Mouse (Mus musculus): ENCODE measurements around the gene Acss1. TPM values are rescaled to one million over a fixed set of nuclear protein-coding genes. Genes with fewer than 3 reads are reported as not detected.
A peak's percentile ranks its signal among the peaks of the same experiment; 100 is the strongest.

The Acss1 gene
- polyA plus RNA-seq, 2 experiments: 5.5 to 5.6 TPM

- peak within 1 kb of the TSS; percentile 39 for H3K4me3 ChIP-seq (replicated peaks; ENCODE audit: low read length)
- H3K36me3 ChIP-seq (ENCODE audit: control insufficient read depth, insufficient read depth, low read length): no peaks in the 10 kb centered on the region
- no peak for ATAC-seq (ENCODE audit: low FRiP score, low read depth)
- H3K27me3 ChIP-seq (ENCODE audit: control insufficient read depth, insufficient read depth, low read length): peaks cover 57% of the 10 kb centered on the region
- TF ChIP-seq POLR2A (IDR thresholded peaks at IDR 0.05; ENCODE audit: borderline replicate concordance, extremely low read depth, insufficient read depth, insufficient read length): no peak
- H3K4me1 ChIP-seq (ENCODE audit: control insufficient read depth, insufficient read depth, low read length): peaks cover 6% of the 10 kb centered on the region; the same call in 1 of the 2 replicates
- peak within 1 kb of the TSS; percentile 63 for H3K4me2 ChIP-seq (replicated peaks; ENCODE audit: low read depth, low read length, severe bottlenecking)
- DNase-seq (ENCODE audit: low spot score): no peak
- 0 out of 2 replicates have a peak within 1 kb of the TSS, but pooled peaks have one; percentile 17 for H3K9ac ChIP-seq (ENCODE audit: low read depth, low read length, severe bottlenecking)
- 48% methylated on average over 16 of the region's 16 CpGs for WGBS
- H3K27ac ChIP-seq (replicated peaks; ENCODE audit: low read depth, low read length): no peak within 1 kb of the TSS
- no peaks in the 10 kb centered on the region for H3K9me3 ChIP-seq (ENCODE audit: control insufficient read depth, low read length)
These were observed 21.0 kb upstream of the Acss1 start, which contains the start of gene Vsx1 for GRCm38 (mm10) chr2:150689223-150689800. Gene Vsx1, minus strand, starts transcription at chr2:150689360.

GRCm38 (mm10) chr2:150688541-150689186, 20.4 kb upstream of the Acss1 start:
- DNase-seq (ENCODE audit: low spot score) (peak; percentile 16), ATAC-seq (ENCODE audit: low FRiP score, low read depth) (0 out of 2 replicates have a peak, but pooled peaks have one; percentile 39)
- Histone ChIP-seq H3K9me3 (ENCODE audit: control insufficient read depth, low read length) (no peaks in the 10 kb centered on the region), H3K27me3 (ENCODE audit: control insufficient read depth, insufficient read depth, low read length) (peaks cover 57% of the 10 kb centered on the region), H3K9ac (ENCODE audit: low read depth, low read length, severe bottlenecking) (0 out of 2 replicates have a peak overlapping the region, but pooled peaks have one; percentile 17), H3K36me3 (ENCODE audit: control insufficient read depth, insufficient read depth, low read length) (no peaks in the 10 kb centered on the region), H3K4me1 (ENCODE audit: control insufficient read depth, insufficient read depth, low read length) (peaks cover 6% of the 10 kb centered on the region; the same call in 1 of the 2 replicates), H3K4me2 (replicated peaks; ENCODE audit: low read depth, low read length, severe bottlenecking) (peak overlapping the region; percentile 63), H3K4me3 (replicated peaks; ENCODE audit: low read length) (peak overlapping the region; percentile 39), H3K27ac (replicated peaks; ENCODE audit: low read depth, low read length) (no peak overlapping the region)
- 1% methylated on average over 32 of the region's 44 CpGs for WGBS
- TF ChIP-seq POLR2A (IDR thresholded peaks at IDR 0.05; ENCODE audit: borderline replicate concordance, extremely low read depth, insufficient read depth, insufficient read length): no peak

- peaks cover 57% of the 10 kb centered on the region for H3K27me3 ChIP-seq (ENCODE audit: control insufficient read depth, insufficient read depth, low read length)
- ATAC-seq (ENCODE audit: low FRiP score, low read depth) (no peak), DNase-seq (ENCODE audit: low spot score) (no peak)
- H3K9ac ChIP-seq (ENCODE audit: low read depth, low read length, severe bottlenecking): 0 out of 2 replicates have a peak overlapping the region, but pooled peaks have one; percentile 17
- no peak for TF ChIP-seq POLR2A (IDR thresholded peaks at IDR 0.05; ENCODE audit: borderline replicate concordance, extremely low read depth, insufficient read depth, insufficient read length)
- no peaks in the 10 kb centered on the region for H3K36me3 ChIP-seq (ENCODE audit: control insufficient read depth, insufficient read depth, low read length)
- WGBS: 3% methylated on average over 23 of the region's 23 CpGs
- peak overlapping the region; percentile 63 for H3K4me2 ChIP-seq (replicated peaks; ENCODE audit: low read depth, low read length, severe bottlenecking)
- H3K4me1 ChIP-seq (ENCODE audit: control insufficient read depth, insufficient read depth, low read length): peaks cover 6% of the 10 kb centered on the region; the same call in 1 of the 2 replicates
- H3K27ac ChIP-seq (replicated peaks; ENCODE audit: low read depth, low read length): no peak overlapping the region
- H3K9me3 ChIP-seq (ENCODE audit: control insufficient read depth, low read length): no peaks in the 10 kb centered on the region
- peak overlapping the region; percentile 39 for H3K4me3 ChIP-seq (replicated peaks; ENCODE audit: low read length)
These were observed 19.7 kb upstream of the Acss1 start for GRCm38 (mm10) chr2:150687871-150688540.

- no peak for TF ChIP-seq POLR2A (IDR thresholded peaks at IDR 0.05; ENCODE audit: borderline replicate concordance, extremely low read depth, insufficient read depth, insufficient read length)
- H3K27me3 ChIP-seq (ENCODE audit: control insufficient read depth, insufficient read depth, low read length): peaks cover 39% of the 10 kb centered on the region
- H3K4me1 ChIP-seq (ENCODE audit: control insufficient read depth, insufficient read depth, low read length): peaks cover 6% of the 10 kb centered on the region; the same call in 1 of the 2 replicates
- no peak overlapping the region for H3K4me2 ChIP-seq (replicated peaks; ENCODE audit: low read depth, low read length, severe bottlenecking)
- H3K9me3 ChIP-seq (ENCODE audit: control insufficient read depth, low read length): no peaks in the 10 kb centered on the region
- ATAC-seq (ENCODE audit: low FRiP score, low read depth) (no peak), DNase-seq (ENCODE audit: low spot score) (no peak)
- H3K27ac ChIP-seq (replicated peaks; ENCODE audit: low read depth, low read length): no peak overlapping the region
- H3K4me3 ChIP-seq (replicated peaks; ENCODE audit: low read length): no peak overlapping the region
- WGBS: 90% methylated on average over 9 of the region's 9 CpGs
- no peaks in the 10 kb centered on the region for H3K36me3 ChIP-seq (ENCODE audit: control insufficient read depth, insufficient read depth, low read length)
- no peak overlapping the region for H3K9ac ChIP-seq (ENCODE audit: low read depth, low read length, severe bottlenecking)
These were observed 17.1 kb upstream of the Acss1 start for GRCm38 (mm10) chr2:150685389-150685788.

- Histone ChIP-seq H3K4me1 (ENCODE audit: control insufficient read depth, insufficient read depth, low read length) (peaks cover 6% of the 10 kb centered on the region; the same call in 1 of the 2 replicates), H3K36me3 (ENCODE audit: control insufficient read depth, insufficient read depth, low read length) (no peaks in the 10 kb centered on the region), H3K4me3 (replicated peaks; ENCODE audit: low read length) (no peak overlapping the region), H3K4me2 (replicated peaks; ENCODE audit: low read depth, low read length, severe bottlenecking) (no peak overlapping the region), H3K9ac (ENCODE audit: low read depth, low read length, severe bottlenecking) (no peak overlapping the region), H3K27ac (replicated peaks; ENCODE audit: low read depth, low read length) (no peak overlapping the region), H3K9me3 (ENCODE audit: control insufficient read depth, low read length) (no peaks in the 10 kb centered on the region), H3K27me3 (ENCODE audit: control insufficient read depth, insufficient read depth, low read length) (peaks cover 30% of the 10 kb centered on the region)
- DNase-seq (ENCODE audit: low spot score): no peak
- WGBS: 86% methylated on average over 12 of the region's 12 CpGs
- no peak for TF ChIP-seq POLR2A (IDR thresholded peaks at IDR 0.05; ENCODE audit: borderline replicate concordance, extremely low read depth, insufficient read depth, insufficient read length)
- ATAC-seq (ENCODE audit: low FRiP score, low read depth): no peak
These were observed 16.2 kb upstream of the Acss1 start for GRCm38 (mm10) chr2:150684451-150684850.
